Mouse (Mus musculus) heart, embryonic 14.5 days (tissue): ENCODE measurements around the gene Gm9639. TPM values are rescaled to one million over a fixed set of nuclear protein-coding genes. Genes with fewer than 3 reads are reported as not detected.
"Not testable (repeated sequence)": the region's sequence is repeated elsewhere in the genome, so short reads cannot be mapped to it uniquely, and the experiment has no call there.

Experiments used
- ATAC-seq: fragments of 200-750 bp; cut with Nextera tagmentation; 2 replicates; pipeline ENCODE4 v1.8.0; 2017; ENCODE audit warnings: low read depth, moderate TSS enrichment; ENCODE audit not compliant: insufficient number of reproducible peaks, insufficient read depth, low FRiP score
- H3K27ac ChIP-seq, 2 experiments: fragments of 200-500 bp in 1 of 2; fragments of 300-500 bp in 1 of 2; sonication (generic) in 1 of 2; replicated peaks in 1 of 2; 2 replicates each; pipeline ENCODE4 v1.5.1; 2012 to 2014; ENCODE audit warnings: low read depth in 2 of 2, low read length in 2 of 2, control low read depth in 1 of 2, mild to moderate bottlenecking in 1 of 2, mixed read lengths in 1 of 2; ENCODE audit not compliant: control insufficient read depth in 1 of 2, insufficient read depth in 1 of 2
- H3K27me3 ChIP-seq: fragments of 300-500 bp; sonication (generic); 2 replicates; pipeline ENCODE4 v1.6.1; 2014; ENCODE audit warnings: mild to moderate bottlenecking, low read length, control low read depth; ENCODE audit not compliant: control insufficient read depth, insufficient read depth
- H3K36me3 ChIP-seq: fragments of 300-500 bp; sonication (generic); 2 replicates; pipeline ENCODE4 v1.6.1; 2014; ENCODE audit warnings: mild to moderate bottlenecking, control low read depth, low read length, mixed read lengths; ENCODE audit not compliant: control insufficient read depth, insufficient read depth
- H3K4me1 ChIP-seq, 2 experiments: fragments of 200-500 bp in 1 of 2; fragments of 300-500 bp in 1 of 2; sonication (generic) in 1 of 2; 2 replicates each; pipeline ENCODE4 v1.6.1; 2012 to 2014; ENCODE audit warnings: low read length in 2 of 2, control low read depth in 1 of 2, mixed read lengths in 1 of 2; ENCODE audit not compliant: control insufficient read depth in 2 of 2, insufficient read depth in 2 of 2
- H3K4me2 ChIP-seq: fragments of 300-500 bp; sonication (generic); 2 replicates; pipeline ENCODE4 v1.6.1; 2014; ENCODE audit warnings: mild to moderate bottlenecking, low read length
- H3K4me3 ChIP-seq, 2 experiments: fragments of 200-500 bp in 1 of 2; fragments of 300-500 bp in 1 of 2; sonication (generic) in 1 of 2; 2 replicates each; pipeline ENCODE4 v1.5.1; 2012 to 2014; ENCODE audit warnings: low read length in 2 of 2, mild to moderate bottlenecking in 2 of 2, control low read depth in 1 of 2, low read depth in 1 of 2, moderate library complexity in 1 of 2; ENCODE audit not compliant: control insufficient read depth in 1 of 2, insufficient read depth in 1 of 2
- H3K9ac ChIP-seq: fragments of 300-500 bp; sonication (generic); 2 replicates; pipeline ENCODE4 v1.6.1; 2014; ENCODE audit warnings: mild to moderate bottlenecking, low read length
- H3K9me3 ChIP-seq: fragments of 300-500 bp; sonication (generic); 2 replicates; pipeline ENCODE4 v1.6.1; 2016; ENCODE audit warnings: low read length, control low read depth; ENCODE audit not compliant: control insufficient read depth
- WGBS: fragments of 180-500 bp; shearing (Covaris S2); extraction: QIAGEN DNeasy Blood & Tissue Kit; methylation state at CpG from one replicate; pipeline ENCODE4 v1.1.7; 2014; 5-methylcytosine and 5-hydroxymethylcytosine counted together
- polyA plus RNA-seq: library from polyadenylated mRNA; unstranded; fragments of >200 nt; fragmentation: Nextera tagmentation; extraction: Ambion mirVana; gene quantifications from 2 replicates; pipeline ENCODE4 v1.2.1, GENCODE M21; 2014

Gm9639 gene
- polyA plus RNA-seq, 1 experiment from 2014 or later = not detected

GRCm38 (mm10) chr10:77811743-77812142 is 16.9 kb upstream of the Gm9639 start, which contains the start of gene Gm9507:
Gene Gm9507, minus strand, starts transcription at chr10:77811843.
- 0 out of 2 replicates have a peak, but pooled peaks cover 3% of the 10 kb centered on the region for H3K9me3 ChIP-seq
- H3K4me1 ChIP-seq = no peaks in the 10 kb centered on the region
- 66% methylated on average over 5 of the region's 5 CpGs for WGBS
- H3K27me3 ChIP-seq = no peaks in the 10 kb centered on the region
- no peak within 1 kb of the TSS for H3K9ac ChIP-seq
- no peak within 1 kb of the TSS for H3K4me3 ChIP-seq
- no peak within 1 kb of the TSS for H3K4me2 ChIP-seq
- no peak for ATAC-seq
- H3K36me3 ChIP-seq = no peaks in the 10 kb centered on the region
- H3K27ac ChIP-seq = no peak within 1 kb of the TSS

GRCm38 (mm10) chr10:77804095-77804494 is 9.2 kb upstream of the Gm9639 start:
- Histone ChIP-seq H3K27ac (no peak overlapping the region), H3K4me3 (no peak overlapping the region), H3K9me3 (no peaks in the 10 kb centered on the region), H3K4me2 (no peak overlapping the region), H3K36me3 (no peaks in the 10 kb centered on the region), H3K9ac (no peak overlapping the region), H3K4me1 (peaks cover 0 to 3% of the 10 kb centered on the region in 2 experiments; a peak in 1 of 4 replicates), H3K27me3 (no peaks in the 10 kb centered on the region)
- no peak for ATAC-seq
- WGBS = 60% methylated on average over 3 of the region's 3 CpGs

GRCm38 (mm10) chr10:77798921-77799508 is 4.1 kb upstream of the Gm9639 start, which contains the start of gene Gm19668:
Gene Gm19668, minus strand, starts transcription at chr10:77799133.
- no peak for ATAC-seq
- H3K4me2 ChIP-seq = no peak within 1 kb of the TSS
- whole genome bisulfite sequencing = 49% methylated on average over 8 of the region's 8 CpGs
- H3K27me3 ChIP-seq = no peaks in the 10 kb centered on the region
- H3K36me3 ChIP-seq = no peaks in the 10 kb centered on the region
- peak within 1 kb of the TSS in 1 of 2 experiments; percentile 28; a peak in 1 of 4 replicates for H3K27ac ChIP-seq
- peaks cover 7 to 13% of the 10 kb centered on the region in 2 experiments; a peak in 2 of 4 replicates for H3K4me1 ChIP-seq
- H3K9me3 ChIP-seq = no peaks in the 10 kb centered on the region
- H3K9ac ChIP-seq = no peak within 1 kb of the TSS
- H3K4me3 ChIP-seq = no peak within 1 kb of the TSS

- 34% methylated on average over 3 of the region's 3 CpGs for WGBS
- Histone ChIP-seq H3K4me1 (peaks cover 7 to 13% of the 10 kb centered on the region in 2 experiments; a peak in 2 of 4 replicates), H3K27ac (peak overlapping the region in 1 of 2 experiments; percentile 28; a peak in 1 of 4 replicates)
- H3K4me2 ChIP-seq, H3K36me3 ChIP-seq, H3K9me3 ChIP-seq, H3K4me3 ChIP-seq, H3K9ac ChIP-seq, H3K27me3 ChIP-seq, ATAC-seq: not testable (repeated sequence)
Measured at GRCm38 (mm10) chr10:77798164-77798920, 3.5 kb upstream of the Gm9639 start.

- 5% methylated on average over 3 of the region's 3 CpGs for WGBS
- no peak; the same call in 1 of the 2 replicates for ATAC-seq
Measured at GRCm38 (mm10) chr10:77797677-77798076, 2.8 kb upstream of the Gm9639 start.

GRCm38 (mm10) chr10:77788621-77789020 is 6.3 kb downstream of the Gm9639 start:
- no peak overlapping the region for H3K9ac ChIP-seq

More at GRCm38 (mm10) chr10:77797677-77798076, 2.8 kb upstream of the Gm9639 start:
- no peaks in the 10 kb centered on the region for H3K36me3 ChIP-seq
- H3K4me2 ChIP-seq = no peak overlapping the region
- H3K4me3 ChIP-seq = no peak overlapping the region
- H3K27me3 ChIP-seq = no peaks in the 10 kb centered on the region
- no peaks in the 10 kb centered on the region for H3K9me3 ChIP-seq
- H3K9ac ChIP-seq = no peak overlapping the region
- H3K27ac ChIP-seq = peak overlapping the region in 1 of 2 experiments; percentile 28; a peak in 1 of 4 replicates
- H3K4me1 ChIP-seq = peaks cover 7 to 13% of the 10 kb centered on the region in 2 experiments; a peak in 2 of 4 replicates

GRCm38 (mm10) chr10:77787876-77788275 is 7.0 kb downstream of the Gm9639 start, which contains the start of gene Gm7137:
Gene Gm7137, minus strand, starts transcription at chr10:77788200.
- ATAC-seq, H3K27ac ChIP-seq, H3K9me3 ChIP-seq, H3K4me2 ChIP-seq, H3K4me3 ChIP-seq, H3K9ac ChIP-seq, H3K4me1 ChIP-seq, H3K27me3 ChIP-seq, H3K36me3 ChIP-seq: not testable (repeated sequence)
- 20% methylated on average over 1 of the region's 1 CpGs for WGBS

More at GRCm38 (mm10) chr10:77788621-77789020, 6.3 kb downstream of the Gm9639 start:
- Histone ChIP-seq H3K36me3 (no peaks in the 10 kb centered on the region), H3K27ac (no peak overlapping the region), H3K4me1 (no peaks in the 10 kb centered on the region), H3K4me2 (no peak overlapping the region), H3K27me3 (no peaks in the 10 kb centered on the region), H3K9me3 (no peaks in the 10 kb centered on the region), H3K4me3 (no peak overlapping the region)
- 69% methylated on average over 2 of the region's 2 CpGs for WGBS
- no peak for ATAC-seq
